Mouse (Mus musculus): ENCODE measurements around the gene Ksr2.
A peak's percentile ranks its signal among the peaks of the same experiment; 100 is the strongest.

DNA sequence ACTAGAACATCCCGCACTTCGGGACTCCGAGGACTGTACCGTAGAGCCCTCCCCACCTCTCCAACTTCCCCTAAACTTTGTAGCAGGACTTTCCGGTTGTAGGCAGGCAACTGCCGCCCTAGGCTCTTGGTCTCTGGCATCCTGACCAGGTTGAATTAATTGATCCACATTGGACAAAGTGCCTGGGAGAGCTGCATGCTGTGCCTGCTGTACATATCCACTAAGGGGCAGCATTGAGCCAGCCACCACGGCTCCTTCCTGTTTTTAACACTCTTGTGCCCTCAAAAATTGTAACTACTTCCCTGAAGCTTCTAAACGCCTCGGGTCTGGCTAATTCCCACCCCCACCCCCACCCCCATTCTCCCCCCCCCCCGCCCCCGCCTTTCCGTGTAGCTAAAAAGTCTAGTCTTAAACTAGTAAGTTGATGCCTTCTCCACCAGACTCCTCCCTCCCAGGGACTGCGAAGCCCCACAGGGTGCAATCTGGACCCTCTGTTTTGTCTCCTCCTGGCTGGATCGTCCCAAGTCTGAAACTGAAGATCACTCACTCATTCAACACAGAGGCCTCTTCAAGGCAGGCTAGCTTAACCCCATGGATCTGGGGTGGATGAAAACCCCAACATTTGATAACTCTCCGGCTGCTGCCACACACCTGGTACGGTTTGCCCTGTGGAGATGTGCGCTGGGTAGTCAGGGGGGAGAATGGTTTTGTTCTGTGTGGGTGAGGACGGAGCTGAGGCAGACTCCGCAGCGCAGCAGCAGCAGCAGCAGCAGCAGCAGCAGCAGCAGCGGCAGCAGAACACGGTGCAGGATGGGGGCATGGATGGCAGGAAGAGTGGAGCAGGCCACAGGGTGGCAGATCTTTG is 95.9 kb downstream of the Ksr2 start:
- peak; percentile 62; the same call in 1 of the 2 replicates for TF ChIP-seq CTCF (IDR thresholded peaks at IDR 0.05; ENCODE audit: extremely low read depth, insufficient read length, insufficient replicate concordance, low read depth, low read length)
- no peak for TF ChIP-seq POLR2A (IDR thresholded peaks at IDR 0.05; ENCODE audit: low read depth, low read length)

Measured in small intestine, adult 2 months (tissue).